In the genomic region with DNA sequence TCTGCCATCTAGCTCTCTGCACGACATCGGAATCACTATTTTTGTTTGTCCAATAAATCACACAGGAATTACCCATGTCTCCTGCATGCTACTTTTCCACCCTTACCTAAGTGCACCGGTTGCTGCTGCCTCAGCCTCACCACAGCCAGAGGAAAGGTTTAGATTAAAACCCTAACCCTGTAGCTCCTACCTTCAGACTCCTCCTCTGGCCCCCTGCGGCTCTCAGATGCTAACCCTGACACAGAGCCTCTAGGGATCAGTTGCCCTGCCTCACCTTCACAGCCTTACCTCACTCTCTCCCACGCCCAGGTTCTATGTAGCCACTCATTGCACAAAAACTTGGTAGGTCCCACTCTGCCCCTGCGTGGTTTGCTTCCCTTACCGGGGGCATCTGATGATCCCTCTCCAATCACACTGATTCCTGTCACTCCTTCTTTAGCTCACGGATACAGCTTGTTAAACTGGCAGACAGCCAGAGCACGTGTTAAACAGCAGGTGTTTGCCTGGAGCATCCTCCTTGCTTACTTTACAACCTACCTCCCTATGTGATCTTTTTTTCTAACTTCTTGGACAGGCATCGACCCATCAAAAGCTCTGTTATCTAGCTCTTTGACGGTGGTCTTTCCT, we compare ENCODE assay signal across 23 mouse cellular contexts. TPM values are rescaled to one million over a fixed set of nuclear protein-coding genes. Genes with fewer than 3 reads are reported as not detected.
DNase-seq lines count a peak whose midpoint lies in the region; ATAC-seq and TF ChIP-seq lines count a peak whose summit lies in the region.
"Had no signal": no experiment of that assay in that cellular context is flagged by ENCODE, and none has a peak within 500 bp of the region (broad histone marks: within the 10 kb centered on the region; RNA-seq: fewer than 3 reads in every experiment).

No protein-coding gene starts in this region.

- no peak overlapping the region for H3K4me2 ChIP-seq in hindbrain, postnatal 0 days (ENCODE audit: low read depth, low read length)
- H3K4me2 ChIP-seq in hindbrain, embryonic 16.5 days (ENCODE audit: low read length), result no peak overlapping the region
- H3K4me2 ChIP-seq in neural tube, embryonic 14.5 days (ENCODE audit: low read depth, low read length), result no peak overlapping the region
- H3K4me2 ChIP-seq in neural tube, embryonic 15.5 days, result no peak overlapping the region
- H3K4me2 ChIP-seq in midbrain, postnatal 0 days (ENCODE audit: low read depth, low read length, poor library complexity, severe bottlenecking), result no peak overlapping the region
- H3K4me2 ChIP-seq: embryonic facial prominence, embryonic 12.5 days; heart, embryonic 12.5 days; hindbrain, embryonic 14.5 days had no signal

- WGBS in hindbrain, postnatal 0 days, result 45% methylated on average over 11 of the region's 11 CpGs
- WGBS in hindbrain, embryonic 16.5 days, result 48% methylated on average over 11 of the region's 11 CpGs
- WGBS in neural tube, embryonic 14.5 days, result 42% methylated on average over 11 of the region's 11 CpGs
- WGBS in neural tube, embryonic 15.5 days, result 35% methylated on average over 11 of the region's 11 CpGs
- WGBS in midbrain, postnatal 0 days, result 45% methylated on average over 11 of the region's 11 CpGs

- peak; percentile 28 to 32 for DNase-seq in cerebellum, postnatal 10 days
- DNase-seq in cerebellum, postnatal 36 days, result no peak
- DNase-seq in hindbrain, postnatal 0 days (ENCODE audit: low spot score), result peak; percentile 47
- DNase-seq in midbrain, postnatal 0 days (ENCODE audit: low spot score), result peak; percentile 32
- no peak for DNase-seq in urinary bladder, postnatal 14 days (ENCODE audit: low spot score)
- DNase-seq: adrenal gland, postnatal 10 days; B cell, adult 2 months; cerebellum, adult 11-12 months; cerebellum, adult 9-10 months; embryo, embryonic 11 days; gastrocnemius, postnatal 14 days; heart, adult 2 months had no signal

- no peaks in the 10 kb centered on the region for H3K36me3 ChIP-seq in hindbrain, postnatal 0 days (ENCODE audit: insufficient read depth, low read length)
- no peaks in the 10 kb centered on the region for H3K36me3 ChIP-seq in hindbrain, embryonic 16.5 days (ENCODE audit: control insufficient read depth, insufficient read depth, low read length)
- no peaks in the 10 kb centered on the region for H3K36me3 ChIP-seq in neural tube, embryonic 14.5 days (ENCODE audit: control insufficient read depth, insufficient read depth, low read length)
- no peaks in the 10 kb centered on the region for H3K36me3 ChIP-seq in neural tube, embryonic 15.5 days
- no peaks in the 10 kb centered on the region for H3K36me3 ChIP-seq in midbrain, postnatal 0 days (ENCODE audit: insufficient read depth, low read length)
- H3K36me3 ChIP-seq: embryonic facial prominence, embryonic 12.5 days; heart, embryonic 12.5 days; hindbrain, embryonic 10.5 days had no signal

- H3K9me3 ChIP-seq in hindbrain, postnatal 0 days (ENCODE audit: low read length), result no peaks in the 10 kb centered on the region
- H3K9me3 ChIP-seq in hindbrain, embryonic 16.5 days (ENCODE audit: control insufficient read depth, low read length), result no peaks in the 10 kb centered on the region
- no peaks in the 10 kb centered on the region for H3K9me3 ChIP-seq in neural tube, embryonic 14.5 days (ENCODE audit: control insufficient read depth, low read length)
- H3K9me3 ChIP-seq in neural tube, embryonic 15.5 days (replicated peaks), result no peaks in the 10 kb centered on the region
- H3K9me3 ChIP-seq in midbrain, postnatal 0 days (ENCODE audit: low read length), result no peaks in the 10 kb centered on the region
- H3K9me3 ChIP-seq: embryonic facial prominence, embryonic 12.5 days; heart, embryonic 12.5 days; hindbrain, embryonic 10.5 days had no signal

- no peak overlapping the region for H3K27ac ChIP-seq in hindbrain, postnatal 0 days
- H3K27ac ChIP-seq in hindbrain, embryonic 16.5 days (ENCODE audit: low read depth, low read length), result no peak overlapping the region
- no peak overlapping the region for H3K27ac ChIP-seq in neural tube, embryonic 14.5 days (ENCODE audit: low read depth, low read length)
- no peak overlapping the region for H3K27ac ChIP-seq in neural tube, embryonic 15.5 days (replicated peaks)
- no peak overlapping the region for H3K27ac ChIP-seq in midbrain, postnatal 0 days (ENCODE audit: low read depth, low read length)
- H3K27ac ChIP-seq: embryonic facial prominence, embryonic 12.5 days; heart, adult 2 months; hindbrain, embryonic 10.5 days; hindbrain, embryonic 14.5 days had no signal

- H3K9ac ChIP-seq in hindbrain, postnatal 0 days (replicated peaks; ENCODE audit: low read length), result no peak overlapping the region
- H3K9ac ChIP-seq in hindbrain, embryonic 16.5 days (ENCODE audit: low read depth, low read length), result no peak overlapping the region
- no peak overlapping the region for H3K9ac ChIP-seq in neural tube, embryonic 14.5 days (replicated peaks; ENCODE audit: low read depth, low read length)
- no peak overlapping the region for H3K9ac ChIP-seq in neural tube, embryonic 15.5 days (replicated peaks)
- H3K9ac ChIP-seq in midbrain, postnatal 0 days (replicated peaks; ENCODE audit: low read length, poor library complexity, severe bottlenecking), result no peak overlapping the region
- H3K9ac ChIP-seq: embryonic facial prominence, embryonic 12.5 days; heart, embryonic 12.5 days; hindbrain, embryonic 14.5 days had no signal

- no peak for TF ChIP-seq CTCF in hindbrain, postnatal 0 days (IDR thresholded peaks at IDR 0.05; ENCODE audit: low read depth)
- no peak for TF ChIP-seq CTCF in midbrain, postnatal 0 days (IDR thresholded peaks at IDR 0.05)

- H3K4me1 ChIP-seq in hindbrain, postnatal 0 days (ENCODE audit: insufficient read depth, low read length), result no peaks in the 10 kb centered on the region
- H3K4me1 ChIP-seq in hindbrain, embryonic 16.5 days (ENCODE audit: control insufficient read depth, insufficient read depth, low read depth, low read length), result no peaks in the 10 kb centered on the region
- H3K4me1 ChIP-seq in neural tube, embryonic 14.5 days (ENCODE audit: control insufficient read depth, insufficient read depth, low read length), result no peaks in the 10 kb centered on the region
- no peaks in the 10 kb centered on the region for H3K4me1 ChIP-seq in neural tube, embryonic 15.5 days
- no peaks in the 10 kb centered on the region for H3K4me1 ChIP-seq in midbrain, postnatal 0 days (ENCODE audit: insufficient read depth, low read length)
- H3K4me1 ChIP-seq: embryonic facial prominence, embryonic 12.5 days had no signal

- no peaks in the 10 kb centered on the region for H3K27me3 ChIP-seq in hindbrain, postnatal 0 days (ENCODE audit: insufficient read depth, low read length)
- no peaks in the 10 kb centered on the region for H3K27me3 ChIP-seq in hindbrain, embryonic 16.5 days (replicated peaks; ENCODE audit: control insufficient read depth, insufficient read depth, low read length)
- no peaks in the 10 kb centered on the region for H3K27me3 ChIP-seq in neural tube, embryonic 14.5 days (ENCODE audit: control insufficient read depth, insufficient read depth, low read length)
- H3K27me3 ChIP-seq in neural tube, embryonic 15.5 days (replicated peaks), result no peaks in the 10 kb centered on the region
- H3K27me3 ChIP-seq in midbrain, postnatal 0 days (ENCODE audit: insufficient read depth, low read length), result no peaks in the 10 kb centered on the region
- H3K27me3 ChIP-seq: embryonic facial prominence, embryonic 12.5 days had no signal

- no peak for ATAC-seq in hindbrain, postnatal 0 days
- ATAC-seq in hindbrain, embryonic 16.5 days, result no peak
- peak; percentile 56; the same call in 1 of the 2 replicates for ATAC-seq in neural tube, embryonic 14.5 days (ENCODE audit: low read depth)
- ATAC-seq in neural tube, embryonic 15.5 days (ENCODE audit: low FRiP score), result no peak
- ATAC-seq in midbrain, postnatal 0 days (ENCODE audit: low FRiP score), result no peak
- ATAC-seq: CD4-positive, CD25-positive, alpha-beta regulatory T cell, adult 4 months; forebrain, embryonic 16.5 days; inflammation-experienced regulatory T-cells, adult 6 months; intestine, postnatal 0 days had no signal

- H3K4me3 ChIP-seq in hindbrain, postnatal 0 days (ENCODE audit: low read length), result no peak overlapping the region
- no peak overlapping the region for H3K4me3 ChIP-seq in hindbrain, embryonic 16.5 days (ENCODE audit: low read length)
- no peak overlapping the region for H3K4me3 ChIP-seq in neural tube, embryonic 14.5 days (ENCODE audit: low read depth, low read length)
- H3K4me3 ChIP-seq in neural tube, embryonic 15.5 days (replicated peaks), result no peak overlapping the region
- H3K4me3 ChIP-seq in midbrain, postnatal 0 days (ENCODE audit: low read depth, low read length), result no peak overlapping the region
- H3K4me3 ChIP-seq: embryonic facial prominence, embryonic 12.5 days; heart, adult 2 months; heart, embryonic 12.5 days; hindbrain, embryonic 10.5 days had no signal

RNA-seq across cellular contexts. Expression of a gene that starts 21.1 kb away (rescaled TPM):
- total RNA-seq in hindbrain, postnatal 0 days (2014; rRNA removed), result 22.4 and 26.6 TPM in 2 replicates
- polyA plus RNA-seq in hindbrain, postnatal 0 days (2015; fragmentation: Nextera tagmentation; extraction: Ambion mirVana), result 16.7 and 17.6 TPM in 2 replicates
- polyA plus RNA-seq in hindbrain, embryonic 16.5 days (2015; fragmentation: Nextera tagmentation; extraction: Ambion mirVana), result 19.8 and 29.2 TPM in 2 replicates
- polyA plus RNA-seq in neural tube, embryonic 14.5 days (2014; fragmentation: Nextera tagmentation; extraction: Ambion mirVana), result 35.8 and 48.5 TPM in 2 replicates
- 23.9 and 24.7 TPM in 2 replicates for polyA plus RNA-seq in neural tube, embryonic 15.5 days (2015; fragmentation: Nextera tagmentation; extraction: Ambion mirVana)
- total RNA-seq in midbrain, postnatal 0 days (2014; rRNA removed), result 21.0 and 23.7 TPM in 2 replicates
- polyA plus RNA-seq in midbrain, postnatal 0 days (2015; fragmentation: Nextera tagmentation; extraction: Ambion mirVana), result 14.5 and 14.8 TPM in 2 replicates

Comparison
In these comparisons a context has a peak if more than half of its experiments do, and no peak if none do; other contexts are left out.
1. DNase-seq: peak in cerebellum, postnatal 10 days (2 of 2), hindbrain, postnatal 0 days (single experiment) and midbrain, postnatal 0 days (single experiment); none in cerebellum, postnatal 36 days (0 of 2) and urinary bladder, postnatal 14 days (single experiment).